In the genomic region with DNA sequence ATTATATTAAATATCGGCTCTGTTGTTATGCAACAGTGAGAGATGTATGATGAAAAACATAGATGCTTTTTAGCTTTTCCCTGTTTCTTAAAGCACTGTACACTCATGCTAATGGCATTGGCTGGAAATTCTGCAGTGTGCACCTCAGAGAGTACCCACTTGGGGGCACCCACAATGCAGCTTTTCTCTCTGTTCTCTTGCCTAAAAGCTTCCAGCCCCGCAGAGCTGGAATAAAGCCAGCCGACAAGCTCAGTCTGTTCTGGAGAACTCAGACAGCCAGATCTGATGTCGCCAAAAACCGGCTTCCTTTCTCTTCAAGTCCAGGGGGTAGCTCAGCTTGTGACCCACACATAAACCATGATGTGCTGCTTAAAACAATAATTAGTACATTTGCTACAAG, we compare ENCODE assay signal across 8 mouse cellular contexts. TPM values are rescaled to one million over a fixed set of nuclear protein-coding genes. Genes with fewer than 3 reads are reported as not detected.
A peak's percentile ranks its signal among the peaks of the same experiment; 100 is the strongest.
DNase-seq lines count a peak whose midpoint lies in the region; ATAC-seq and TF ChIP-seq lines count a peak whose summit lies in the region.

No protein-coding gene starts in this region.

- peak; percentile 58 for DNase-seq in hindbrain, embryonic 10.5 days (ENCODE audit: low spot score)
- DNase-seq in cerebellum, postnatal 25 days = peak; percentile 92 to 97
- peak; percentile 68 to 83 for DNase-seq in frontal cortex, postnatal 14 days (ENCODE audit: low spot score in 2 of 2)
- DNase-seq in kidney, adult 9 months = peak; percentile 84
- peak; percentile 69 for DNase-seq in limb, embryonic 10.5 days (ENCODE audit: low spot score)
- DNase-seq in midbrain, postnatal 0 days (ENCODE audit: low spot score) = peak; percentile 96
- DNase-seq in telencephalon, adult 2 months (ENCODE audit: low read depth, low spot score) = peak; percentile 88

- H3K9ac ChIP-seq in hindbrain, embryonic 13.5 days = no peak overlapping the region
- H3K9ac ChIP-seq in midbrain, postnatal 0 days (replicated peaks; ENCODE audit: low read length, poor library complexity, severe bottlenecking) = no peak overlapping the region

- H3K4me3 ChIP-seq in hindbrain, embryonic 10.5 days = no peak overlapping the region
- no peak overlapping the region for H3K4me3 ChIP-seq in hindbrain, embryonic 13.5 days
- no peak overlapping the region for H3K4me3 ChIP-seq in limb, embryonic 10.5 days
- H3K4me3 ChIP-seq in midbrain, postnatal 0 days (ENCODE audit: low read depth, low read length) = no peak overlapping the region

- H3K27ac ChIP-seq in hindbrain, embryonic 10.5 days = no peak overlapping the region
- no peak overlapping the region for H3K27ac ChIP-seq in hindbrain, embryonic 13.5 days
- H3K27ac ChIP-seq in limb, embryonic 10.5 days = no peak overlapping the region
- no peak overlapping the region for H3K27ac ChIP-seq in midbrain, postnatal 0 days (ENCODE audit: low read depth, low read length)

- H3K36me3 ChIP-seq in hindbrain, embryonic 10.5 days = no peaks in the 10 kb centered on the region
- H3K36me3 ChIP-seq in hindbrain, embryonic 13.5 days = no peaks in the 10 kb centered on the region
- H3K36me3 ChIP-seq in limb, embryonic 10.5 days = no peaks in the 10 kb centered on the region
- no peaks in the 10 kb centered on the region for H3K36me3 ChIP-seq in midbrain, postnatal 0 days (ENCODE audit: insufficient read depth, low read length)

- WGBS in hindbrain, embryonic 10.5 days = 29% methylated on average over 5 of the region's 5 CpGs
- WGBS in hindbrain, embryonic 13.5 days = 19% methylated on average over 5 of the region's 5 CpGs
- WGBS in limb, embryonic 10.5 days = 27% methylated on average over 5 of the region's 5 CpGs
- 16% methylated on average over 5 of the region's 5 CpGs for WGBS in midbrain, postnatal 0 days

- TF ChIP-seq CTCF in midbrain, postnatal 0 days (IDR thresholded peaks at IDR 0.05) = peak; percentile 82

- no peak for ATAC-seq in hindbrain, embryonic 13.5 days (ENCODE audit: low FRiP score)
- ATAC-seq in midbrain, postnatal 0 days (ENCODE audit: low FRiP score) = peak; percentile 72

- no peak overlapping the region for H3K4me2 ChIP-seq in hindbrain, embryonic 13.5 days
- no peak overlapping the region for H3K4me2 ChIP-seq in midbrain, postnatal 0 days (ENCODE audit: low read depth, low read length, poor library complexity, severe bottlenecking)

- no peaks in the 10 kb centered on the region for H3K9me3 ChIP-seq in hindbrain, embryonic 10.5 days
- no peaks in the 10 kb centered on the region for H3K9me3 ChIP-seq in hindbrain, embryonic 13.5 days
- H3K9me3 ChIP-seq in limb, embryonic 10.5 days (replicated peaks) = no peaks in the 10 kb centered on the region
- H3K9me3 ChIP-seq in midbrain, postnatal 0 days (ENCODE audit: low read length) = no peaks in the 10 kb centered on the region

- H3K27me3 ChIP-seq in hindbrain, embryonic 10.5 days (ENCODE audit: insufficient read depth, poor library complexity, severe bottlenecking) = no peaks in the 10 kb centered on the region; the same call in 1 of the 2 replicates
- no peaks in the 10 kb centered on the region for H3K27me3 ChIP-seq in hindbrain, embryonic 13.5 days
- no peaks in the 10 kb centered on the region for H3K27me3 ChIP-seq in limb, embryonic 10.5 days (ENCODE audit: low read depth, poor library complexity, severe bottlenecking)
- no peaks in the 10 kb centered on the region for H3K27me3 ChIP-seq in midbrain, postnatal 0 days (ENCODE audit: insufficient read depth, low read length)

- no peaks in the 10 kb centered on the region for H3K4me1 ChIP-seq in hindbrain, embryonic 10.5 days (replicated peaks)
- H3K4me1 ChIP-seq in hindbrain, embryonic 13.5 days (replicated peaks) = no peaks in the 10 kb centered on the region
- H3K4me1 ChIP-seq in limb, embryonic 10.5 days = 0 out of 2 replicates have a peak, but pooled peaks cover 6% of the 10 kb centered on the region
- H3K4me1 ChIP-seq in midbrain, postnatal 0 days (ENCODE audit: insufficient read depth, low read length) = no peaks in the 10 kb centered on the region

RNA-seq across cellular contexts. Expression of gene Atp5g3, which starts 14.0 kb away (rescaled TPM):
- 858 and 927 TPM in 2 replicates for polyA plus RNA-seq in hindbrain, embryonic 10.5 days (2016; fragmentation: Nextera tagmentation; extraction: Ambion mirVana)
- polyA plus RNA-seq in hindbrain, embryonic 13.5 days (2015; fragmentation: Nextera tagmentation; extraction: Ambion mirVana) = 1,071 and 1,119 TPM in 2 replicates
- 886 and 910 TPM in 2 replicates for polyA plus RNA-seq in limb, embryonic 10.5 days (2016; fragmentation: Nextera tagmentation; extraction: Ambion mirVana)
- total RNA-seq in midbrain, postnatal 0 days (2014; rRNA removed) = 230 and 273 TPM in 2 replicates
- polyA plus RNA-seq in midbrain, postnatal 0 days (2015; fragmentation: Nextera tagmentation; extraction: Ambion mirVana) = 1,303 and 1,321 TPM in 2 replicates

RNA-seq across cellular contexts. Expression of gene Atf2, which starts 32.6 kb away (rescaled TPM):
- 70.8 and 85.4 TPM in 2 replicates for polyA plus RNA-seq in hindbrain, embryonic 10.5 days (2016; fragmentation: Nextera tagmentation; extraction: Ambion mirVana)
- polyA plus RNA-seq in hindbrain, embryonic 13.5 days (2015; fragmentation: Nextera tagmentation; extraction: Ambion mirVana) = 114 and 115 TPM in 2 replicates
- 71.8 and 85.3 TPM in 2 replicates for polyA plus RNA-seq in limb, embryonic 10.5 days (2016; fragmentation: Nextera tagmentation; extraction: Ambion mirVana)
- 82.3 and 101 TPM in 2 replicates for total RNA-seq in midbrain, postnatal 0 days (2014; rRNA removed)
- polyA plus RNA-seq in midbrain, postnatal 0 days (2015; fragmentation: Nextera tagmentation; extraction: Ambion mirVana) = 76.8 and 90.6 TPM in 2 replicates
